Mouse (Mus musculus) embryonic fibroblast, embryonic 13.5 days (primary cell): ENCODE data around the gene Pacsin1. TPM values are rescaled to one million over a fixed set of nuclear protein-coding genes. Genes with fewer than 3 reads are reported as not detected.

Experiments
- H3K27ac ChIP-seq: 2 replicates; pipeline ENCODE4 v1.5.1; 2012; ENCODE audit warnings: low read length, control low read depth, inconsistent platforms; ENCODE audit not compliant: insufficient read depth
- H3K4me1 ChIP-seq: 2 replicates; pipeline ENCODE4 v1.6.1; 2011; ENCODE audit warnings: low read length; ENCODE audit not compliant: control insufficient read depth, insufficient read depth
- H3K4me3 ChIP-seq: 2 replicates; pipeline ENCODE4 v1.5.1; 2011; ENCODE audit warnings: mild to moderate bottlenecking, control low read depth, low read length; ENCODE audit not compliant: insufficient read depth
- CTCF ChIP-seq: IDR thresholded peaks from 2 replicates; pipeline ENCODE4 v1.5.1; 2011; ENCODE audit warnings: mild to moderate bottlenecking, control low read depth, low read length, moderate library complexity, borderline replicate concordance; ENCODE audit not compliant: insufficient read depth
- POLR2A ChIP-seq: IDR thresholded peaks from 2 replicates; pipeline ENCODE4 v1.6.1; 2011; ENCODE audit warnings: low read depth, mild to moderate bottlenecking, control low read depth, low read length, moderate library complexity
- polyA plus RNA-seq: library from polyadenylated mRNA; stranded (reverse); fragments of >200 nt; gene quantifications from 2 replicates; pipeline ENCODE4 v1.2.4, GENCODE M21; 2011; ENCODE audit warnings: low read depth; ENCODE audit not compliant: missing spikeins, insufficient read length

Gene Pacsin1
- polyA plus RNA-seq, 1 experiment = not detected

DNA sequence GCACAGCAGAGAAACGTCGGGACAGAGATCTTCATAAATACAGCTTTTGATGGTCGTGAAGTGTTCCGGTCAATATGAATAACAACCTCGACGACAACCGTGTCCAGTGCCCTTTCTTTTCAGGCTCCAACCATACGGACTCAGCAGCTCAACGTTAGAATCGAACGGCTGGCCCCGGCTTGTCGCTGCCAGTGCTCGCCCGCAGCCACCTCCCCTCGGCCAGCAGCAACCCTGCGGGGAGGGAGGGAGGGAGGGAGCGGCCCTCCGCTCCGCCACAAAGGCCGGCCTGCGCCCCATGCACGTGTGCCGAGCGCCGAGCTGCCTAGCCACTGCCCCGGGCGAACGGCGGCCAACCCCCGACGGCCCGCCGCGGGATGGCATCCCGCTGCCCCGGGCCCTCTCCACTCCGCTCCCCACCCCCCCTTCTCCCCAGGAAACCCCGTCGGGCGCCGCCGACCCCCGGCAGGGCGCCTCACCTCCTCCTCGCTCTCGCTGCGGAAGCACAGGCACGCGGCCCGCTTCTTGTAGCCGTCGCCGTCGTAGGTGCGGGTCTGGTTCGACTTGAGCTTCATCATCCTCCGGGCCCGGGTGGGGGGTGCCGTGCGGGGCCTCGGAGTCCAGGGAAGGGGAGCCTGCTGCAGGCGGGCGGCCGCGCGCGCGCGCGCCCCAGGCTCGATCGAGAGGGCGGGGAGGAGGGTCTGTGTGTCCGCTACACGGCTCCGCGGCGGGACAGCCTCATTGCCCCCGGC lies 32.5 kb upstream of the Pacsin1 start:
- TF ChIP-seq POLR2A (no peak; the same call in 1 of the 2 replicates), CTCF (no peak)
- peak overlapping the region; percentile 71 for H3K27ac ChIP-seq
- 0 out of 2 replicates have a peak, but pooled peaks cover 4% of the 10 kb centered on the region for H3K4me1 ChIP-seq
- peak overlapping the region; percentile 83 for H3K4me3 ChIP-seq

DNA sequence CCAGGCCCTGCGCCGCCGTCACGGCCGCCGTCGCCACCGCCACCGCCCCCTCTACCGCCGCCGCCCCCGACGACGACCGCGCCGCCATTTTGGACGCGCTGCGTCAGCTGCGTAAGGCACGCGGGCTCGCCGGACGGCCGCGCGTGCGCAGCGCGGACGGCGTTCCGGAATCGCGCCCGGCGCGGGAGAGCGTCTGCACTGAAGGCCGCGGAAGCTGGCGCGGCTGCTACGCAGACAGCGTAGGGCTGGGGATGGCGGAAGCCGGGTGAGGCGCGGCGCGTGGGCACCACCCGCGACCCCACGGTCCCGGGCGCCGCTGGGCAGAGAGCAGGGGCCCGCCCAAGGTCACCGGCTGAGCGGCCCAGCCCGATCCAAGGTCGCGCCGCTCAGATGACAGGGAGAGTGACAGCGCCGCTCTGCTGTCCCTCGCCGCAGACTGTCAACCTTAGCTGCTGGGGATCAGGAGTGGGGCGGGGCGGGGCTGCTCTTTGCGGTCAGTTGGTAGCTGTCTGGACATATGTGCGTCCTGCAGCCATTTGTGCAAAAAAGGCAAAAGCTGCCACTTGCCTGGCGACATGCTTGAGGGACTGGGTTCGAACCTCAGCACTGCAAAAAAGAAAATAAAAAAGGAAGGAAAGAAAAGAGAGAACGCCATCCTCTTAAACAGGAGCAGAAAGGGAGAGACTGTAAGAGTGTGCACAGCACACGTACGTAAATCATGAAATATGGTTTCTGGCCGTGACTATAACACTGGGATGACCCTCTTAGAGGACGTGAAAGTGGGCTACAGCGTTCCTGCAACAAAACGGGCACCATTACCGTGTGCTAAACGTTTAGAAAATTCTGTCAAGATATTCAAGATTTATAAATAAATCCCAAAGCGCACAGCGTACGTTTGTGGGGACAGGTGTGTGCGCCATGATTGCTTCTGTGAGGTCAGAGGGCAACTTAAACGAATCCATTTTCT lies 31.7 kb upstream of the Pacsin1 start, which contains the start of gene Nudt3:
Nudt3 (minus strand) TSS at position 136 of the 967 bp plus-strand sequence.
- TF ChIP-seq POLR2A = peak; percentile 68
- no peak for TF ChIP-seq CTCF
- peak within 1 kb of the TSS; percentile 83 for H3K4me3 ChIP-seq
- H3K27ac ChIP-seq = peak within 1 kb of the TSS; percentile 82
- H3K4me1 ChIP-seq = 0 out of 2 replicates have a peak, but pooled peaks cover 4% of the 10 kb centered on the region

DNA sequence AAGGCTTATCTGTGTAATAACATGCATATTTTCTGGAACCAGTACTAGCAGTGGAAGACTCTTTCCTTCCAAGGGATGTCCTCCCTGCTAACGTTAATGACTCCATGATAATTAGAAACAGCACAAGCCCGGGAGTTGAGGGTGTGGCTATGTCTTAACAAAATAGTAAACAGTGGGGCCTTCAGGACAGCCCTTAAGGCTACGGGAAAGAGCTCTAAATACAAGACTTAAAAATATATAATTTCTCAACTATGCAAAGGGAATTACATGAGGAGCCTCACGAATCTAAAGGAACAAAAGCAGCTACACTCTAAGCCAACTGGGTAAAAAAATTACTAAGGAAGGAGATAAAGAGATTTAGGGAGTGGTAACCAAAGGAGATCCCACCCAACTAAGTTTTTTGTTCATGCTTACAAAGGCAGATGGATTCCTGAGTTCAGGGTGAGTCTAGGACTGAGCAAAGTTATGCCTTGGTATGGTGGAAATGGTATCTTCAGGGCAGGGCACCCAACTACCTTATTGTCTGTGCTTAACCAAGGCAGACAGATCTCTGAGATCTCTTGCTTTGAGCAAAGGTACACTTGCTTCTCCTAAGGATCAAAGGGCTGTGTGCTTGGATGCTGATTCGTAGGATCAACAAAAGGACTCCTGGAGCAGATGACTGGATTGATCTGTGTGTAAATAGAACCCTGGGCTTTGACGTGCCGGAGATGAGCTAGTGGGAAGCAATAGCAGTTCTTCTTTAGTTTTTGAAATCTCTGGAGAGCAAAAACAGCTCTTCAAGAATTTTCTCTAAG lies 29.7 kb upstream of the Pacsin1 start:
- TF ChIP-seq POLR2A = no peak
- no peak for TF ChIP-seq CTCF
- Histone ChIP-seq H3K4me1 (0 out of 2 replicates have a peak, but pooled peaks cover 3% of the 10 kb centered on the region), H3K27ac (no peak overlapping the region), H3K4me3 (no peak overlapping the region)

DNA sequence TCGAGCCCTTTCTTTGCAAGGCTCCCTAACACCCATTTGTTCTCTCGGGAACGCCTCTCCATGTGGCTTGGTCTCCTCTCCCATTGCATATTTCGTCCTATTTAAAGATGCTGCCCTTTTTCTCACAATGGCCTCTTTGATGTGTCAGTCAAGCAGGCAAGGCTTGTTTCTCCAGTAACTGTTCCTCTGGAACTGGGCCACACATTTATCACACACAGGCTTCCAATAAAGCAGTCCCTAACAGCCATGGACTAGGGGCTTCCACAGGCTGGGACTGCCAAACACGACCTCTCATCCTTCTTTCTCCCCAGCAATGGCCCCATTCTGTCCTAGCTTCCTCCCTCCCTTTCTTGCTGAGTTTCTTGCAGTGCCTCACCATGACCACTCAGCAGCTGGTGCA lies 28.6 kb upstream of the Pacsin1 start:
- H3K27ac ChIP-seq = no peak overlapping the region
- TF ChIP-seq POLR2A (no peak), CTCF (no peak)
- H3K4me3 ChIP-seq = no peak overlapping the region

DNA sequence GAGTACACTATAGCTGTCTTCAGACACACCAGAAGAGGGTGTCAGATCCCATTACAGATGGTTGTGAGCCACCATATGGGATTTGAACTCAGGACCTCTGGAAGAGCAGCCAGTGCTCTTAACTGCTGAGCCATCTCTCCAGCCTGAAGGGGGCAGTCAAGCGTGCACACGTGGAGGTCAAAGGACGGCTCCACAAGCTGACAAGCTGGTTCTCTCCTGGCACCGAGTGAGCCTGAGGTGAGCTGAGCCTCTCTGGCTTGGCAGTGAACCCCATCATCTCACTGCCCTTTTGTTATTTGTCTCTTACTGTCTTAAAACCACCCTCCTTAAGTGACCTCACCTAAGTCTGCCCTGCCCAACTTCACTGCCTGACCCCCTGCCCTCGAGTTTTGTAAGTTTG lies 27.9 kb upstream of the Pacsin1 start:
- Histone ChIP-seq H3K4me3 (no peak overlapping the region), H3K4me1 (peaks cover 9% of the 10 kb centered on the region; the same call in 1 of the 2 replicates), H3K27ac (no peak overlapping the region)
- TF ChIP-seq POLR2A (no peak), CTCF (0 out of 2 replicates have a peak, but pooled peaks have one; percentile 7)

More for the DNA sequence above, 28.6 kb upstream of the Pacsin1 start:
- H3K4me1 ChIP-seq = peaks cover 3% of the 10 kb centered on the region; the same call in 1 of the 2 replicates

DNA sequence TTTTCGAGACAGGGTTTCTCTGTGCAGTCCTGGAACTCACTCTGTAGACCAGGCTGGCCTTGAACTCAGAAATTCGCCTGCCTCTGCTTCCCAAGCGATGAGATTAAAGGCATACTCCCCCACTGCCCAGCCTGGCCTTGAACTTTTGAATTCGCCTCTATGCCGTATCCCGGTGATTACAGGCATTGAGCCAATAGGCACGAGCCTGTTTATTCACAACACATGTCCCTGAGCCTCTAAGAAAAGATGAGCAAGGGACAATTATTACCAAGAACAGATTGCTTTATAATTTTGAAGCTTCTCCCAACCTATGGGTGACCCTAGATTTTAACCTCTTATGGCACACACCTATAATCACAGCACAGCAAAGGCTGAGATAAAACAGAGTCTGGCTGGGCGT lies 26.9 kb upstream of the Pacsin1 start:
- no peak overlapping the region for H3K4me3 ChIP-seq
- H3K4me1 ChIP-seq = peaks cover 12% of the 10 kb centered on the region; the same call in 1 of the 2 replicates
- no peak for TF ChIP-seq CTCF
- TF ChIP-seq POLR2A = no peak
- H3K27ac ChIP-seq = no peak overlapping the region

DNA sequence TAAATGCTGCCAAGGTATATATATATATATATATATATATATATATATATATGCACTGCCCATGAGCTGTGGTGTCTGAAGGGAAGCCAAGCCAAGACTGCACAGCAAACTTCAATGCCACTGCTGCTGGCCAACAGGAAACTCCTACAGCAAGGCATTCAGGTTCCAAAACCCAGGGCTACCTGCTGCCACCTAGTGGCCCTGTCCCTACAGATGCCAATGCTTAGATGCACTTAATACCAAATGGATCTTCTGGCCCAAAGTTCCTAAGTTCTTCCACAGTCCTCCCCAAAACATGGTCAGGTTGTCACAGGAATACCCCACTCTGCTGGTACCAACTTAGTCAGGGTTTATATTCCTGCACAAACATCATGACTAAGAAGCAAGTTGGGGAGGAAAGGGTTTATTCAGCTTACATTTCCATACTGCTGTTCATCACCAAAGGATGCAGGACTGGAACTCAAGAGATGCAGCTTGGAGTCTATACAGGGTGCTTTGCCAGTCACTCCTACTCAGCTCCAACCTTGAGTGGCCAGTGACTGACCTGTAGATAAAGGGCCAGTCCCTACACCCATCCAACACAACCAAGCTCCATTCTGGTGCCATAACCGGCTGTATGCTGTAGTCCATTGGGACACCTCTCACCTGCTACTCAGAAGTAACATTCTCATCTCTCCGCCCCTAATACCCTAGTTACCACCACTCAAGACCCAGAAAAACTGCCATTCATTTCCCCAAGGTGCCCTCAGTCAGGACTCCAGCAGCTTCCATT lies 25.9 kb upstream of the Pacsin1 start:
- TF ChIP-seq POLR2A = peak; percentile 40; the same call in 1 of the 2 replicates
- TF ChIP-seq CTCF = peak; percentile 79; the same call in 1 of the 2 replicates
- no peak overlapping the region for H3K4me3 ChIP-seq
- H3K27ac ChIP-seq = no peak overlapping the region
- peaks cover 10% of the 10 kb centered on the region; the same call in 1 of the 2 replicates for H3K4me1 ChIP-seq

DNA sequence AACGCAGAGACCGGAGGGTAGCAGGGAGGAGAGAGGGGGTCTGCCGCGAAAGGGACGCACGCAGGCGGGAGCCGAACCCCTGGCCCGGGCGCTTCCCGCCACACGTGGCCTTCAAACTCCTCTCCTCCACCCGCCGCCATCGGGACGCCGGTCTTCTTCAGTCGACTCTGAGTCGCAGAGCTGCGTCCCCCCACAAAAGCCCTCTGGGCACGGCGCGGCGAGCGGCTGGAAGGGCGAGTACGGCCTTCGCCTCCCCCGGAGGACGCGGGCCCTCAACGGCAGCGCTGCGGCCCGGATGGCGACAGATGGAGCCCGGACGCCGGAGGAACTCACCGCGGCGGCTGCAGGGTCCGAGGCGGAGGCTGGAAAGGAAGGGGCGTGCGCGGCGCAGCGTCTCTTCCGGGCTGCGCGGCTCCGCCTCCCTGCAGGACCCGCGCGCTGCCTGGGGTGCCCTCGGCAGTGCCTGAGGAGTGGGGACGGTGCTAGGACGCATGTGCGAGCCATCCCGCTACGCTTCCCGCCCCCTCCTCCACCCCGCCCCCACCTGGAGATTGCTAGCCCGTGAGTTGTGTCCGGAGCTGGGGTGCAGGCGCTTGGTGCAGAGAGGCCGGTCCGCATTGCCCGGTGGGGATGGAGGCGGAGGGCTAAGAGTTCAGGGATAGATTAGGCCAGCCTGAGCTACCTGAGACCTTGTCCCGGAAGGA lies 20.3 kb upstream of the Pacsin1 start, which contains the start of gene RPS10-NUDT3:
RPS10-NUDT3 (minus strand) TSS at position 352 of the 704 bp plus-strand sequence.
- TF ChIP-seq POLR2A = peak; percentile 87
- TF ChIP-seq CTCF = no peak
- Histone ChIP-seq H3K27ac (peak within 1 kb of the TSS; percentile 63), H3K4me3 (peak within 1 kb of the TSS; percentile 88), H3K4me1 (peaks cover 14% of the 10 kb centered on the region; the same call in 1 of the 2 replicates)

DNA sequence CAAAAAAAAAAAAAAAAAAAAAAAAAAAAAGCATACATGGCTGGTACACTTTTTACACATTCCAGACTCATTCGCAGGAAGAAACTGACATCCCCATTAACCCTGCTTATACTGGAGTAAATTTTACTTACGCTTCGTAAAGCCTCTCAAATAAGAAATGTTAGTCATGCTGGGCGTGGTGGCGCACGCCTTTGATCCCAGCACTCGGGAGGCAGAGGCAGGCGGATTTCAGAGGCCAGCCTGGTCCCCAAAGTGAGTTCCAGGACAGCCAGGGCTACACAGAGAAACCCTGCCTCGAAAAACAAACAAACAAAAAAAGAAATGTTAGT lies 19.8 kb upstream of the Pacsin1 start:
- Histone ChIP-seq H3K27ac (peak overlapping the region; percentile 63), H3K4me1 (peaks cover 14% of the 10 kb centered on the region; the same call in 1 of the 2 replicates), H3K4me3 (0 out of 2 replicates have a peak overlapping the region, but pooled peaks have one; percentile 20)
